Mouse (Mus musculus): ENCODE measurements around the gene Hist1h2ba. TPM values are rescaled to one million over a fixed set of nuclear protein-coding genes. Genes with fewer than 3 reads are reported as not detected.
A peak's percentile ranks its signal among the peaks of the same experiment; 100 is the strongest.

The Hist1h2ba gene
- total and polyA plus RNA-seq, 2 experiments = not detected

GRCm38 (mm10) chr13:23930904-23931303, 3.1 kb downstream of the Hist1h2ba start:
- Histone ChIP-seq H3K9ac (ENCODE audit: low read depth, low read length) (no peak overlapping the region), H3K4me1 (ENCODE audit: control insufficient read depth, insufficient read depth, low read length) (peaks cover 4% of the 10 kb centered on the region; the same call in 1 of the 2 replicates), H3K27me3 (ENCODE audit: control insufficient read depth, insufficient read depth, low read length) (no peaks in the 10 kb centered on the region), H3K4me3 (ENCODE audit: insufficient read depth, low read depth, low read length) (no peak overlapping the region), H3K27ac (replicated peaks; ENCODE audit: insufficient read depth, low read depth, low read length) (no peak overlapping the region), H3K36me3 (ENCODE audit: control insufficient read depth, insufficient read depth, low read length) (no peaks in the 10 kb centered on the region), H3K79me2 (ENCODE audit: control insufficient read depth, insufficient read depth, low read length) (no peaks in the 10 kb centered on the region)
- no peak for DNase-seq (ENCODE audit: extremely low read depth, low read depth, low spot score)
- TF ChIP-seq CTCF (IDR thresholded peaks at IDR 0.05; ENCODE audit: low read depth, low read length) = no peak
- no peak for TF ChIP-seq POLR2A (IDR thresholded peaks at IDR 0.05; ENCODE audit: extremely low read depth, insufficient read depth, low read length)
- WGBS = 84% methylated on average over 11 of the region's 11 CpGs

- no peak overlapping the region for H3K4me3 ChIP-seq (ENCODE audit: insufficient read depth, low read depth, low read length)
- no peaks in the 10 kb centered on the region for H3K79me2 ChIP-seq (ENCODE audit: control insufficient read depth, insufficient read depth, low read length)
- no peak overlapping the region for H3K27ac ChIP-seq (replicated peaks; ENCODE audit: insufficient read depth, low read depth, low read length)
- TF ChIP-seq POLR2A (IDR thresholded peaks at IDR 0.05; ENCODE audit: extremely low read depth, insufficient read depth, low read length) = no peak
- no peak for TF ChIP-seq CTCF (IDR thresholded peaks at IDR 0.05; ENCODE audit: low read depth, low read length)
- H3K4me1 ChIP-seq (ENCODE audit: control insufficient read depth, insufficient read depth, low read length) = peaks cover 4% of the 10 kb centered on the region; the same call in 1 of the 2 replicates
- H3K9ac ChIP-seq (ENCODE audit: low read depth, low read length) = no peak overlapping the region
- peak; percentile 57 for DNase-seq (ENCODE audit: extremely low read depth, low read depth, low spot score)
- no peaks in the 10 kb centered on the region for H3K27me3 ChIP-seq (ENCODE audit: control insufficient read depth, insufficient read depth, low read length)
- no peaks in the 10 kb centered on the region for H3K36me3 ChIP-seq (ENCODE audit: control insufficient read depth, insufficient read depth, low read length)
- WGBS = 51% methylated on average over 9 of the region's 9 CpGs
Measured at GRCm38 (mm10) chr13:23930461-23930860, 3.5 kb downstream of the Hist1h2ba start.

GRCm38 (mm10) chr13:23928637-23929036, 5.3 kb downstream of the Hist1h2ba start:
- DNase-seq (ENCODE audit: extremely low read depth, low read depth, low spot score) = peak; percentile 74
- no peak for TF ChIP-seq CTCF (IDR thresholded peaks at IDR 0.05; ENCODE audit: low read depth, low read length)
- no peak for TF ChIP-seq POLR2A (IDR thresholded peaks at IDR 0.05; ENCODE audit: extremely low read depth, insufficient read depth, low read length)
- Histone ChIP-seq H3K27me3 (ENCODE audit: control insufficient read depth, insufficient read depth, low read length) (no peaks in the 10 kb centered on the region), H3K79me2 (ENCODE audit: control insufficient read depth, insufficient read depth, low read length) (no peaks in the 10 kb centered on the region), H3K36me3 (ENCODE audit: control insufficient read depth, insufficient read depth, low read length) (no peaks in the 10 kb centered on the region), H3K9ac (ENCODE audit: low read depth, low read length) (peak overlapping the region; percentile 23; the same call in 1 of the 2 replicates), H3K4me3 (ENCODE audit: insufficient read depth, low read depth, low read length) (no peak overlapping the region; the same call in 1 of the 2 replicates), H3K27ac (replicated peaks; ENCODE audit: insufficient read depth, low read depth, low read length) (no peak overlapping the region), H3K4me1 (ENCODE audit: control insufficient read depth, insufficient read depth, low read length) (peaks cover 4% of the 10 kb centered on the region; the same call in 1 of the 2 replicates)
- WGBS = 25% methylated on average over 3 of the region's 3 CpGs

- no peaks in the 10 kb centered on the region for H3K36me3 ChIP-seq (ENCODE audit: control insufficient read depth, insufficient read depth, low read length)
- H3K27me3 ChIP-seq (ENCODE audit: control insufficient read depth, insufficient read depth, low read length) = no peaks in the 10 kb centered on the region
- TF ChIP-seq POLR2A (IDR thresholded peaks at IDR 0.05; ENCODE audit: extremely low read depth, insufficient read depth, low read length) = no peak
- TF ChIP-seq CTCF (IDR thresholded peaks at IDR 0.05; ENCODE audit: low read depth, low read length) = no peak
- WGBS = 85% methylated on average over 2 of the region's 2 CpGs
- no peak overlapping the region for H3K27ac ChIP-seq (replicated peaks; ENCODE audit: insufficient read depth, low read depth, low read length)
- no peak overlapping the region for H3K9ac ChIP-seq (ENCODE audit: low read depth, low read length)
- H3K79me2 ChIP-seq (ENCODE audit: control insufficient read depth, insufficient read depth, low read length) = no peaks in the 10 kb centered on the region
- no peak overlapping the region for H3K4me3 ChIP-seq (ENCODE audit: insufficient read depth, low read depth, low read length)
- DNase-seq (ENCODE audit: extremely low read depth, low read depth, low spot score) = no peak
- peaks cover 4% of the 10 kb centered on the region; the same call in 1 of the 2 replicates for H3K4me1 ChIP-seq (ENCODE audit: control insufficient read depth, insufficient read depth, low read length)
Measured at GRCm38 (mm10) chr13:23925792-23926191, 8.2 kb downstream of the Hist1h2ba start.

GRCm38 (mm10) chr13:23917674-23918073, 16.3 kb downstream of the Hist1h2ba start:
- H3K79me2 ChIP-seq (ENCODE audit: control insufficient read depth, insufficient read depth, low read length) = no peaks in the 10 kb centered on the region
- no peak overlapping the region for H3K27ac ChIP-seq (replicated peaks; ENCODE audit: insufficient read depth, low read depth, low read length)
- H3K9ac ChIP-seq (ENCODE audit: low read depth, low read length) = no peak overlapping the region
- peaks cover 19% of the 10 kb centered on the region for H3K4me1 ChIP-seq (ENCODE audit: control insufficient read depth, insufficient read depth, low read length)
- peak; percentile 68 for DNase-seq (ENCODE audit: extremely low read depth, low read depth, low spot score)
- H3K36me3 ChIP-seq (ENCODE audit: control insufficient read depth, insufficient read depth, low read length) = no peaks in the 10 kb centered on the region
- no peaks in the 10 kb centered on the region for H3K27me3 ChIP-seq (ENCODE audit: control insufficient read depth, insufficient read depth, low read length)
- TF ChIP-seq CTCF (IDR thresholded peaks at IDR 0.05; ENCODE audit: low read depth, low read length) (no peak), POLR2A (IDR thresholded peaks at IDR 0.05; ENCODE audit: extremely low read depth, insufficient read depth, low read length) (no peak)
- WGBS = 16% methylated on average over 4 of the region's 4 CpGs
- no peak overlapping the region for H3K4me3 ChIP-seq (ENCODE audit: insufficient read depth, low read depth, low read length)

GRCm38 (mm10) chr13:23916132-23916531, 17.8 kb downstream of the Hist1h2ba start:
- Histone ChIP-seq H3K27ac (replicated peaks; ENCODE audit: insufficient read depth, low read depth, low read length) (no peak overlapping the region), H3K9ac (ENCODE audit: low read depth, low read length) (no peak overlapping the region), H3K27me3 (ENCODE audit: control insufficient read depth, insufficient read depth, low read length) (no peaks in the 10 kb centered on the region), H3K36me3 (ENCODE audit: control insufficient read depth, insufficient read depth, low read length) (no peaks in the 10 kb centered on the region), H3K4me1 (ENCODE audit: control insufficient read depth, insufficient read depth, low read length) (peaks cover 26% of the 10 kb centered on the region), H3K4me3 (ENCODE audit: insufficient read depth, low read depth, low read length) (no peak overlapping the region), H3K79me2 (ENCODE audit: control insufficient read depth, insufficient read depth, low read length) (no peaks in the 10 kb centered on the region)
- 97% methylated on average over 1 of the region's 1 CpGs for WGBS
- no peak for DNase-seq (ENCODE audit: extremely low read depth, low read depth, low spot score)
- TF ChIP-seq POLR2A (IDR thresholded peaks at IDR 0.05; ENCODE audit: extremely low read depth, insufficient read depth, low read length) (no peak), CTCF (IDR thresholded peaks at IDR 0.05; ENCODE audit: low read depth, low read length) (no peak)
